Mouse (Mus musculus) midbrain, embryonic 14.5 days (tissue): Measurements from ENCODE around the gene Ints2. TPM values are rescaled to one million over a fixed set of nuclear protein-coding genes. Genes with fewer than 3 reads are reported as not detected.

ENCODE experiments used
- ATAC-seq: fragments of 200-750 bp; cut with Nextera tagmentation; 2 replicates; pipeline ENCODE4 v1.8.0; 2017; ENCODE audit warnings: moderate number of reproducible peaks, moderate library complexity; ENCODE audit not compliant: low FRiP score, low TSS enrichment
- DNase-seq: peaks from one replicate; pipeline ENCODE4 v3.0.0-alpha.2; 2015
- H3K27ac ChIP-seq: fragments of 300-500 bp; sonication (generic); replicated peaks from 2 replicates; pipeline ENCODE4 v1.5.1; 2014; ENCODE audit warnings: mild to moderate bottlenecking, low read depth, low read length, moderate library complexity
- H3K27me3 ChIP-seq: fragments of 300-500 bp; sonication (generic); 2 replicates; pipeline ENCODE4 v1.6.1; 2014; ENCODE audit warnings: low read length, control low read depth, mixed read lengths; ENCODE audit not compliant: control insufficient read depth, insufficient read depth
- H3K36me3 ChIP-seq: fragments of 300-500 bp; sonication (generic); 2 replicates; pipeline ENCODE4 v1.6.1; 2014; ENCODE audit warnings: low read length, control low read depth; ENCODE audit not compliant: control insufficient read depth, insufficient read depth
- H3K4me1 ChIP-seq: fragments of 300-500 bp; sonication (generic); 2 replicates; pipeline ENCODE4 v1.6.1; 2014; ENCODE audit warnings: mild to moderate bottlenecking, antibody characterized with exemption, low read length, control low read depth; ENCODE audit not compliant: control insufficient read depth, insufficient read depth
- H3K4me2 ChIP-seq: fragments of 300-500 bp; sonication (generic); 2 replicates; pipeline ENCODE4 v1.6.1; 2014; ENCODE audit warnings: mild to moderate bottlenecking, low read length, moderate library complexity
- H3K4me3 ChIP-seq: fragments of 300-500 bp; sonication (generic); replicated peaks from 2 replicates; pipeline ENCODE4 v1.5.1; 2014; ENCODE audit warnings: low read depth, low read length
- H3K9ac ChIP-seq: fragments of 300-500 bp; sonication (generic); replicated peaks from 2 replicates; pipeline ENCODE4 v1.6.1; 2014; ENCODE audit warnings: mild to moderate bottlenecking, low read length, moderate library complexity
- H3K9me3 ChIP-seq: fragments of 300-500 bp; sonication (generic); 2 replicates; pipeline ENCODE4 v1.6.1; 2016; ENCODE audit warnings: low read length, control low read depth, mixed read lengths; ENCODE audit not compliant: control insufficient read depth
- WGBS: fragments of 180-500 bp; shearing (Covaris S2); extraction: QIAGEN DNeasy Blood & Tissue Kit; methylation state at CpG from one replicate; pipeline ENCODE4 v1.1.7; 2014; 5-methylcytosine and 5-hydroxymethylcytosine counted together
- polyA plus RNA-seq: library from polyadenylated mRNA; unstranded; fragments of >200 nt; fragmentation: Nextera tagmentation; extraction: Ambion mirVana; gene quantifications from 2 replicates; pipeline ENCODE4 v1.2.1, GENCODE M21; 2014

Ints2 gene
- polyA plus RNA-seq, 1 experiment from 2014 or later: 25.6 TPM

- Histone ChIP-seq H3K27ac (no peak overlapping the region), H3K4me1 (no peaks in the 10 kb centered on the region), H3K9ac (no peak overlapping the region), H3K36me3 (peaks cover 84% of the 10 kb centered on the region), H3K4me3 (no peak overlapping the region), H3K9me3 (no peaks in the 10 kb centered on the region), H3K27me3 (no peaks in the 10 kb centered on the region), H3K4me2 (no peak overlapping the region)
- 97% methylated on average over 13 of the region's 13 CpGs for WGBS
- no peak for ATAC-seq
- DNase-seq: no peak
Measured at GRCm38 (mm10) chr11:86231781-86232350, 25.5 kb downstream of the Ints2 start.

- no peaks in the 10 kb centered on the region for H3K4me1 ChIP-seq
- no peak overlapping the region for H3K9ac ChIP-seq
- DNase-seq: no peak
- H3K27me3 ChIP-seq: no peaks in the 10 kb centered on the region
- H3K27ac ChIP-seq: no peak overlapping the region
- H3K36me3 ChIP-seq: peaks cover 76% of the 10 kb centered on the region
- ATAC-seq: no peak
- no peaks in the 10 kb centered on the region for H3K9me3 ChIP-seq
- no peak overlapping the region for H3K4me2 ChIP-seq
- no peak overlapping the region for H3K4me3 ChIP-seq
- WGBS: 91% methylated on average over 8 of the region's 8 CpGs
Measured at GRCm38 (mm10) chr11:86226646-86227180, 30.7 kb downstream of the Ints2 start.

GRCm38 (mm10) chr11:86225761-86226160 is 31.6 kb downstream of the Ints2 start:
- 84% methylated on average over 4 of the region's 4 CpGs for WGBS
- H3K9me3 ChIP-seq: no peaks in the 10 kb centered on the region
- H3K4me2 ChIP-seq: no peak overlapping the region
- ATAC-seq (no peak), DNase-seq (no peak)
- H3K9ac ChIP-seq: no peak overlapping the region
- H3K4me1 ChIP-seq: no peaks in the 10 kb centered on the region
- no peak overlapping the region for H3K4me3 ChIP-seq
- no peaks in the 10 kb centered on the region for H3K27me3 ChIP-seq
- peaks cover 73% of the 10 kb centered on the region for H3K36me3 ChIP-seq
- H3K27ac ChIP-seq: no peak overlapping the region

- Histone ChIP-seq H3K27ac (no peak overlapping the region), H3K36me3 (peaks cover 72% of the 10 kb centered on the region), H3K4me2 (no peak overlapping the region), H3K4me3 (no peak overlapping the region), H3K9ac (no peak overlapping the region), H3K4me1 (no peaks in the 10 kb centered on the region), H3K9me3 (no peaks in the 10 kb centered on the region), H3K27me3 (no peaks in the 10 kb centered on the region)
- ATAC-seq (no peak), DNase-seq (no peak)
- 73% methylated on average over 1 of the region's 1 CpGs for WGBS
Measured at GRCm38 (mm10) chr11:86211803-86212202, 45.6 kb downstream of the Ints2 start.

- Histone ChIP-seq H3K4me3 (no peak overlapping the region), H3K36me3 (peaks cover 75% of the 10 kb centered on the region), H3K4me1 (no peaks in the 10 kb centered on the region), H3K27me3 (no peaks in the 10 kb centered on the region), H3K27ac (no peak overlapping the region), H3K9ac (no peak overlapping the region), H3K9me3 (peaks cover 5% of the 10 kb centered on the region; the same call in 1 of the 2 replicates), H3K4me2 (no peak overlapping the region)
- ATAC-seq: no peak
- 93% methylated on average over 2 of the region's 2 CpGs for WGBS
- DNase-seq: no peak
Measured at GRCm38 (mm10) chr11:86209123-86209522, 48.3 kb downstream of the Ints2 start.

GRCm38 (mm10) chr11:86205876-86206275 is 51.5 kb downstream of the Ints2 start:
- over 99% methylated on average over 4 of the region's 4 CpGs for WGBS
- H3K4me2 ChIP-seq: no peak overlapping the region
- peaks cover 2% of the 10 kb centered on the region; the same call in 1 of the 2 replicates for H3K4me1 ChIP-seq
- DNase-seq (no peak), ATAC-seq (no peak)
- peaks cover 62% of the 10 kb centered on the region for H3K36me3 ChIP-seq
- no peak overlapping the region for H3K9ac ChIP-seq
- H3K4me3 ChIP-seq: no peak overlapping the region
- peaks cover 10% of the 10 kb centered on the region for H3K9me3 ChIP-seq
- no peak overlapping the region for H3K27ac ChIP-seq
- no peaks in the 10 kb centered on the region for H3K27me3 ChIP-seq

- no peak overlapping the region for H3K4me2 ChIP-seq
- H3K27ac ChIP-seq: no peak overlapping the region
- peaks cover 62% of the 10 kb centered on the region for H3K36me3 ChIP-seq
- H3K9me3 ChIP-seq: peaks cover 10% of the 10 kb centered on the region
- no peak for DNase-seq
- WGBS: over 99% methylated on average over 5 of the region's 5 CpGs
- H3K27me3 ChIP-seq: no peaks in the 10 kb centered on the region
- H3K4me1 ChIP-seq: peaks cover 2% of the 10 kb centered on the region
- ATAC-seq: no peak
- H3K9ac ChIP-seq: no peak overlapping the region
- no peak overlapping the region for H3K4me3 ChIP-seq
Measured at GRCm38 (mm10) chr11:86205031-86205430, 52.3 kb downstream of the Ints2 start.

GRCm38 (mm10) chr11:86201901-86202675 is 55.3 kb downstream of the Ints2 start:
- WGBS: 53% methylated on average over 16 of the region's 16 CpGs
- peaks cover 10% of the 10 kb centered on the region for H3K9me3 ChIP-seq
- H3K27ac ChIP-seq: no peak overlapping the region
- peak overlapping the region; percentile 76 for H3K4me3 ChIP-seq
- H3K4me1 ChIP-seq: peaks cover 2% of the 10 kb centered on the region
- DNase-seq (peak; percentile 8), ATAC-seq (no peak)
- H3K4me2 ChIP-seq: peak overlapping the region; percentile 80
- peaks cover 38% of the 10 kb centered on the region for H3K36me3 ChIP-seq
- no peaks in the 10 kb centered on the region for H3K27me3 ChIP-seq
- H3K9ac ChIP-seq: peak overlapping the region; percentile 73
